Mouse (Mus musculus): ENCODE results near the gene Neu3.
"Not testable (repeated sequence)": the region's sequence is repeated elsewhere in the genome, so short reads cannot be mapped to it uniquely, and the experiment has no call there.

- not testable (repeated sequence) for TF ChIP-seq CTCF (IDR thresholded peaks at IDR 0.05; ENCODE audit: low read depth); EP300 (optimal IDR thresholded peaks at IDR 0.05)
These were observed 24.2 kb downstream of the Neu3 start for GRCm38 (mm10) chr7:99804033-99804432.

Measured in stomach, postnatal 0 days (tissue).